Mouse (Mus musculus) thymus, postnatal 14 days (tissue): ENCODE measurements around the gene Klrc1.
"Not testable (repeated sequence)": the region's sequence is repeated elsewhere in the genome, so short reads cannot be mapped to it uniquely, and the experiment has no call there.

Experiments
- DNase-seq: peaks from one replicate; pipeline ENCODE4 v3.0.0; 2021

Klrc1 gene

GRCm38 (mm10) chr6:129678873-129679272 is at the start of gene Klrc1:
Klrc1 (minus strand) TSS chr6:129678973.
- no peak for DNase-seq

DNA sequence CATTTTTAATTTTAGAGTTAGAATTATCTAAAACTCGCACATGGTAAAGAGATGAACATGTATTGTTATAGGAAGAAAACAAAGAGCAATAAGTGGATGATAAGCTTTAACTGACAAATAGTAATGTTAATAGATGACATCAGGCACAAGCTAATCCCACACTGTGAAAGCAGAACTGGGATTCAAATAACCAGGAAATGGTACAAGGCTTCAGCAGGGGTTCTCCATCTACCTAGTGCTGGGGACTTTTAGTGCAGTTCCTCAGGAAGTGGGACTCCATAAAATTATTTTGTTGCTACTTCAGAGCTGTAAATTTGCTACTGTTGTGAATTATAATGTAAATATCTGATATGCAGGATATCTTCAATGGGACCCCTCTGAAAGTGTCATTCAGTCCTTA is 48.5 kb upstream of the Klrc1 start:
- no peak for DNase-seq

GRCm38 (mm10) chr6:129721390-129721789 is 42.6 kb upstream of the Klrc1 start:
- no peak for DNase-seq

GRCm38 (mm10) chr6:129720487-129720886 is 41.7 kb upstream of the Klrc1 start:
- DNase-seq, result no peak

GRCm38 (mm10) chr6:129717032-129717431 is 38.3 kb upstream of the Klrc1 start, which contains the start of gene Klri1:
Klri1 (minus strand) TSS chr6:129717132.
- no peak for DNase-seq

DNA sequence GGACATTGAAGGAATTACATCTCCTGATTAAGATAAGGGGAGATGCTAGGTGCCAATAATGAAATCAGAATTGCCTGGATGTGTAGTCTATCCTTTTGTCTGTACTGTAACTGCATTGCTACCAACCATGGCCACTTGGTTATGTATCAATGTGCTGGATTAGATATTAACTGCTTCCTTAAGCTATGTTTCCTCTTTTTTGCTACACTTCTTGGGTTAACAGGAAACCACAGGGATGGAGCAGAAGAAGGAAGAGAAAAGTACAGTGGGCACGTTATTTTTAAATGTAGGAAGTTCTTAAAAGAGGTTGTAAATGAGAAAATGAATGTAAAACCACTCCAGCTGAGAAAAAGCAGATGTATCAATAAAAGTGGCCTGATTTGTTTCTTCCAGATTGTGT is 34.8 kb upstream of the Klrc1 start:
- no peak for DNase-seq

DNA sequence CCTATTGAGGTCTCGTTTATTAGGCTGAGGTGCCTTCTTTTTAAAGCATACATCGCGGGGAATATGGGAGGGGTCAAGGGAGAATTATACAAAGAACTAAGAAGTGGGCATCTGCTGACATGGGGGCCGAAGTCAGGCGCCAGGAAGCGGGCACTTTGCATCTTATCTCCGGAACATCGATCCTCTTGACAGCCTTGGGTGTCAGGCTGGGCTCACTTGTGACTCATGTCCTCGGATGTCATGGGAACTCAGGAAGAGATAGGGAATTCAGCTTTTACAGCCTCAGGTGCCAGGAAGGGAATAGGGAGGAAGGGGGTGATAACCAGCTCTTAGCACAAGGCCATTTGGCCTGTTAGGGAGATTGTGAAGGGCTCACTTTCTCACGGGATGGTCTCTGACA is 12.7 kb upstream of the Klrc1 start:
- DNase-seq, result not testable (repeated sequence)

DNA sequence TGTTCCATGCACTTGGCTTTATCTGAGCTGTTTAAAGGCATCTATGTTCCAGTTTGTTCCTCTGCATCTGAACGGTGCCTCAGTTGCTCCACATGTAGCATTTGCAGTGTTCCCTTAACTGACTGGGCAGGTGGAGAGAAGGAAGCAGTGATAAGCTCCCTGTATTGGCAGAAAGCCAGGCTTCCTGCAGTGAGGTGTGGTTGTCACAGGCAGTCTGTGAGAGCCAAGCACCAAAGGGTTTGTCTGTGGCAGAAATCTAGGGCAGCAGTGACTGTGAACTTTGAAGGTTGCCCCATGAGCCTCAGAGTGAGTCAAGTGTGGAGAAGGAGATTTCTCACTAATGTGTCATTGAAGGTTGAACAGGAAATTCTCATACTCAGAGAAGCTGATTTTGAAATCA is 1.6 kb upstream of the Klrc1 start:
- DNase-seq, result peak; percentile 9

- DNase-seq, result not testable (repeated sequence)
These were observed 17.5 kb downstream of the Klrc1 start for GRCm38 (mm10) chr6:129661301-129661700.

DNA sequence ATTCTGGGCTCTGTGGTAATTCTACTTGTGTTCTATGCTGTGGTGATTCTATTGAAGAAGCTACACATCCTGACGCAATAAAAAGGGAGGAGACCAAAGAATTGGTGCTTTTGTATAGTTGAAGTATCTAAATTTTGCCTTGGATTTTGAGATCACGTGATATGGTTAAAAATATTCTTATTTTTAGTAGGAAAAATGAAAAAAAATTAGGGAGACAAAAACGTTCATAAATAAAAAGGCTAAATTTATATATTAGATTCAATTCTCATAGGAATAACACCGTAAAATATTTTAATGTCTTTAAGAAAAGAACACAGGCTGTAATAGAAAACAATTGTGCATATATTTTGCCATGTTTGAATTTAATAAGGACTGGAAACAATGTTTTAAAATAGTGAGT is 18.2 kb downstream of the Klrc1 start, which contains the start of gene Klrc2:
Gene Klrc2, minus strand, starts transcription at position 101 of the 400 bp plus-strand sequence.
- DNase-seq, result not testable (repeated sequence)

DNA sequence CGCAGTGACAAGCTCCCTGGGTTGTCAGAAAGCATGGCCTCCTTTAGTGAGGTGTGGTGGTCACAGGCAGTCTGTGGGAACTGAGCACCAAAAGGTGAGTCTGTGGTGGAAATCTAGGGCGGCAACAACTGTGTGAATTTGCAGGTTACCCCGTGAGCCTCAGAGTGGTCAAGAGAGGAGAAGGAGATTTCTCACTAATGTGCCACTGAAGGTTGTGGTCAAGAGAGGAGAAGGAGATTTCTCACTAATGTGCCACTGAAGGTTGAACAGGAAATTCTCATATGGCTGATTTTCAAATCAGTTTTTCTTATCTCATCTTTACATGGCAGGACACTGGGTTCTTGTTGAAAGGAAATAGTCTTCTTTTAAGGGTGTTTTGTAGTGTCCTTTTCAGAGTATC is 34.7 kb downstream of the Klrc1 start:
- DNase-seq, result not testable (repeated sequence)

DNA sequence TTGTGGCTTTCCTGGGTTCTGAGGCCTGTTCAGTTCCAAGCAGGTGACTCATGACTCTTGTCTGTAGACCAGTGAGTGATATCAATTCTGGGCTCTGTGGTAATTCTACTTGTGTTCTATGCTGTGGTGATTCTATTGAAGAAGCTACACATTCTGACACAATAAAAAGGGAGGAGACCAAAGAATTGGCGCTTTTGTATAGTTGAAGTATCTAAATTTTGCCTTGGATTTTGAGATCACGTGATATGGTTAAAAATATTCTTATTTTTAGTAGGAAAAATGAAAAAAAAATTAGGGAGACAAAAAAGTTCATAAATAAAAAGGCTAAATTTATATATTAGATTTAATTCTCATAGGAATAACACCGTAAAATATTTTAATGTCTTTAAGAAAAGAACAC is 35.5 kb downstream of the Klrc1 start, which contains the start of gene Klrc3:
Gene Klrc3, minus strand, starts transcription at position 101 of the 400 bp plus-strand sequence.
- not testable (repeated sequence) for DNase-seq

DNA sequence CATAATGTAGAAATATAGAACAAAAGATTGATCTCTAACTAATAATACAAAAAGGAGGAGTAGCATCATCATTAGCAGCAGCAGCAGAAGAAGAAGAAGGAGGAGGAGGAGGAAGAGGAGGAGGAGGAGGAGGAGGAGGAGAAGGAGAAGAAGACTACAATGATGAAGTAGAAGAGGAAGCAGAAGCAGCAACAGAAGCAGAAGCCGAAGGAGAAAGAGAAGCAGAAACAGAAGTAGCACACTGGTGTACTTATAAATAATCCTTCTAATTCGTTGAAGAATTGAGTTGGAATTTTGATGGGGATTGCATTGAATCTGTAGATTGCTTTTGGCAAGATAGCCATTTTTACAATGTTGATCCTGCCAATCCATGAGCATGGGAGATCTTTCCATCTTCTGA is 47.7 kb downstream of the Klrc1 start:
- DNase-seq, result not testable (repeated sequence)

- no peak for DNase-seq
These were observed 55.0 kb downstream of the Klrc1 start, which contains the start of gene Klrk1 for GRCm38 (mm10) chr6:129623735-129624134. Klrk1 (minus strand) TSS chr6:129623864.
